Mouse (Mus musculus) kidney, embryonic 14.5 days (tissue): ENCODE measurements around the gene Syne1. TPM values are rescaled to one million over a fixed set of nuclear protein-coding genes. Genes with fewer than 3 reads are reported as not detected.

Source experiments
- ATAC-seq: fragments of 200-750 bp; cut with Nextera tagmentation; 2 replicates; pipeline ENCODE4 v1.8.0; 2017; ENCODE audit warnings: moderate number of reproducible peaks, mild to moderate bottlenecking, moderate TSS enrichment, moderate library complexity; ENCODE audit not compliant: low FRiP score, low TSS enrichment
- H3K27ac ChIP-seq: fragments of 300-500 bp; sonication (generic); 2 replicates; pipeline ENCODE4 v1.5.1; 2014; ENCODE audit warnings: low read depth, mild to moderate bottlenecking, low read length, moderate library complexity, mixed read lengths
- H3K27me3 ChIP-seq: fragments of 300-500 bp; sonication (generic); 2 replicates; pipeline ENCODE4 v1.6.1; 2014; ENCODE audit warnings: mild to moderate bottlenecking, low read length; ENCODE audit not compliant: control insufficient read depth, insufficient read depth
- H3K36me3 ChIP-seq: fragments of 300-500 bp; sonication (generic); 2 replicates; pipeline ENCODE4 v1.6.1; 2014; ENCODE audit warnings: low read length, mixed read lengths; ENCODE audit not compliant: control insufficient read depth, insufficient read depth
- H3K4me1 ChIP-seq: fragments of 300-500 bp; sonication (generic); 2 replicates; pipeline ENCODE4 v1.6.1; 2014; ENCODE audit warnings: low read length, mixed read lengths; ENCODE audit not compliant: control insufficient read depth, insufficient read depth
- H3K4me2 ChIP-seq: fragments of 300-500 bp; sonication (generic); replicated peaks from 2 replicates; pipeline ENCODE4 v1.6.1; 2014; ENCODE audit warnings: low read depth, mild to moderate bottlenecking, low read length
- H3K4me3 ChIP-seq: fragments of 300-500 bp; sonication (generic); 2 replicates; pipeline ENCODE4 v1.5.1; 2014; ENCODE audit warnings: mild to moderate bottlenecking, low read length
- H3K9ac ChIP-seq: fragments of 300-500 bp; sonication (generic); 2 replicates; pipeline ENCODE4 v1.6.1; 2014; ENCODE audit warnings: low read depth, mild to moderate bottlenecking, low read length, moderate library complexity
- H3K9me3 ChIP-seq: fragments of 300-500 bp; sonication (generic); 2 replicates; pipeline ENCODE4 v1.6.1; 2016; ENCODE audit warnings: low read length; ENCODE audit not compliant: control insufficient read depth
- WGBS: fragments of 180-500 bp; shearing (Covaris S2); extraction: QIAGEN DNeasy Blood & Tissue Kit; methylation state at CpG from one replicate; pipeline ENCODE4 v1.1.7; 2014; 5-methylcytosine and 5-hydroxymethylcytosine counted together
- polyA plus RNA-seq: library from polyadenylated mRNA; unstranded; fragments of >200 nt; fragmentation: Nextera tagmentation; extraction: Ambion mirVana; gene quantifications from 2 replicates; pipeline ENCODE4 v1.2.1, GENCODE M21; 2014

Gene Syne1
- polyA plus RNA-seq, 1 experiment from 2014 or later = 5.8 TPM

DNA sequence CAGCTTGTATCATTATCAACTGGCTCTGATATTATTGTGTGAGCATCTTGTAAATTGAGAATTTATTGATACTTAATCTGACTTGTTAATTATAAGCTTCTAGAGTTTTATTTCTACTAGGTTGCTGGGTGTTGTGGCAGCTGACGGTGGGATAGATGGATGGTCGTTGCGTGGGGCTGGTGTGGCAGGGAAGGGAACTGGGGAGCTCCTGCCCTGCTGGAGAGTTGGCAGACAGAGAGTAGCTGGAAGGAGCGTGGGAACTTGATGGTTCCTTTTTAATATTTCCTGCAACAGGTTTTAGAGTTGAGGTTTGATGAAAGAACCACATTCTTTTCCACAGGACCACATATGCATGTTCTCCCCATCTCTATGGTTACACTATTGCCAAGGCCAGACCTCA, 311.6 kb downstream of the Syne1 start:
- Histone ChIP-seq H3K4me1 (no peaks in the 10 kb centered on the region), H3K27ac (no peak overlapping the region), H3K27me3 (no peaks in the 10 kb centered on the region), H3K9me3 (no peaks in the 10 kb centered on the region), H3K4me2 (no peak overlapping the region), H3K36me3 (no peaks in the 10 kb centered on the region; the same call in 1 of the 2 replicates), H3K9ac (no peak overlapping the region), H3K4me3 (no peak overlapping the region)
- no peak for ATAC-seq
- 70% methylated on average over 4 of the region's 4 CpGs for WGBS

DNA sequence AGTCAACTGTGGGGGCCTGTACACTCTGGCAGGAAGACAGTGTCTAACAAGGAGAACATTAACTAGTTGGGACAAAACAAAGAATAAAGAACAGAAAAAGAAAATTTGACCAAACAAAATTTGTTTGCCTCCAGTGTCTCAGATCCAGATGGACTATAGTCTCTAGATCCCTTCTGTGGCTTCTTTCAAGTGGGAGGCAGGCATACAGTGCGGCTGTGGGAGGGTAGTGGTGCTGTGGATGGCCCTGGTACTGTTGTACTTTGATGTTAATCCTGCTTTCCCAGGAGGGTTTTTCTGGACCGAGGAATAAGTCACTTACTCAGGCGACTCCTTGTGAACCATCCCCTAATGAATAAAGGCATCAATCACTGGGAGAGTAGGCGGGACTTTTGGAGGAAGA, 314.4 kb downstream of the Syne1 start:
- ATAC-seq = 0 out of 2 replicates have a peak, but pooled peaks have one; percentile 52
- no peak overlapping the region for H3K27ac ChIP-seq
- 35% methylated on average over 4 of the region's 4 CpGs for WGBS
- no peaks in the 10 kb centered on the region for H3K27me3 ChIP-seq
- no peak overlapping the region for H3K4me3 ChIP-seq
- H3K4me2 ChIP-seq = no peak overlapping the region
- H3K9me3 ChIP-seq = no peaks in the 10 kb centered on the region
- H3K9ac ChIP-seq = no peak overlapping the region
- H3K4me1 ChIP-seq = no peaks in the 10 kb centered on the region
- H3K36me3 ChIP-seq = no peaks in the 10 kb centered on the region

GRCm38 (mm10) chr10:5236171-5236570, 315.1 kb downstream of the Syne1 start:
- Histone ChIP-seq H3K9me3 (no peaks in the 10 kb centered on the region), H3K36me3 (no peaks in the 10 kb centered on the region), H3K27ac (no peak overlapping the region), H3K27me3 (no peaks in the 10 kb centered on the region), H3K4me1 (no peaks in the 10 kb centered on the region), H3K4me2 (no peak overlapping the region), H3K9ac (no peak overlapping the region), H3K4me3 (no peak overlapping the region)
- WGBS = 55% methylated on average over 3 of the region's 3 CpGs
- peak; percentile 79; the same call in 1 of the 2 replicates for ATAC-seq

- Histone ChIP-seq H3K36me3 (no peaks in the 10 kb centered on the region), H3K4me3 (no peak overlapping the region), H3K4me2 (no peak overlapping the region), H3K27me3 (no peaks in the 10 kb centered on the region), H3K4me1 (no peaks in the 10 kb centered on the region), H3K9me3 (no peaks in the 10 kb centered on the region), H3K27ac (no peak overlapping the region), H3K9ac (no peak overlapping the region)
- ATAC-seq = no peak
- 72% methylated on average over 9 of the region's 9 CpGs for WGBS
These were observed 316.4 kb downstream of the Syne1 start for GRCm38 (mm10) chr10:5234721-5235501.

GRCm38 (mm10) chr10:5229129-5229528, 322.2 kb downstream of the Syne1 start:
- H3K36me3 ChIP-seq = no peaks in the 10 kb centered on the region
- no peaks in the 10 kb centered on the region for H3K9me3 ChIP-seq
- H3K4me2 ChIP-seq = no peak overlapping the region
- no peaks in the 10 kb centered on the region for H3K4me1 ChIP-seq
- H3K4me3 ChIP-seq = no peak overlapping the region
- ATAC-seq = no peak
- WGBS = 94% methylated on average over 8 of the region's 8 CpGs
- H3K9ac ChIP-seq = no peak overlapping the region
- no peak overlapping the region for H3K27ac ChIP-seq
- no peaks in the 10 kb centered on the region for H3K27me3 ChIP-seq

GRCm38 (mm10) chr10:5227395-5228076, 323.7 kb downstream of the Syne1 start:
- 81% methylated on average over 20 of the region's 20 CpGs for WGBS
- Histone ChIP-seq H3K4me3 (no peak overlapping the region), H3K9me3 (no peaks in the 10 kb centered on the region), H3K4me1 (no peaks in the 10 kb centered on the region), H3K27me3 (no peaks in the 10 kb centered on the region), H3K27ac (no peak overlapping the region), H3K9ac (no peak overlapping the region), H3K36me3 (no peaks in the 10 kb centered on the region), H3K4me2 (no peak overlapping the region)
- ATAC-seq = no peak

GRCm38 (mm10) chr10:5215943-5216342, 335.3 kb downstream of the Syne1 start:
- Histone ChIP-seq H3K36me3 (no peaks in the 10 kb centered on the region), H3K4me1 (no peaks in the 10 kb centered on the region), H3K27ac (no peak overlapping the region), H3K9ac (no peak overlapping the region), H3K9me3 (no peaks in the 10 kb centered on the region), H3K4me2 (no peak overlapping the region), H3K4me3 (no peak overlapping the region), H3K27me3 (no peaks in the 10 kb centered on the region)
- no peak for ATAC-seq
- WGBS = 34% methylated on average over 1 of the region's 1 CpGs

GRCm38 (mm10) chr10:5207905-5208641, 343.2 kb downstream of the Syne1 start:
- H3K9me3 ChIP-seq = no peaks in the 10 kb centered on the region
- no peak overlapping the region for H3K9ac ChIP-seq
- no peaks in the 10 kb centered on the region for H3K27me3 ChIP-seq
- H3K4me2 ChIP-seq = no peak overlapping the region
- 27% methylated on average over 7 of the region's 7 CpGs for WGBS
- no peak; the same call in 1 of the 2 replicates for ATAC-seq
- H3K36me3 ChIP-seq = no peaks in the 10 kb centered on the region
- H3K27ac ChIP-seq = peak overlapping the region; percentile 37; the same call in 1 of the 2 replicates
- H3K4me1 ChIP-seq = no peaks in the 10 kb centered on the region
- no peak overlapping the region for H3K4me3 ChIP-seq
